Mouse (Mus musculus): Measurements from ENCODE around the gene Il5ra. TPM values are rescaled to one million over a fixed set of nuclear protein-coding genes. Genes with fewer than 3 reads are reported as not detected.

The Il5ra gene
- total and polyA plus RNA-seq, 3 experiments, result 0.10 TPM; not detected in 2

DNA sequence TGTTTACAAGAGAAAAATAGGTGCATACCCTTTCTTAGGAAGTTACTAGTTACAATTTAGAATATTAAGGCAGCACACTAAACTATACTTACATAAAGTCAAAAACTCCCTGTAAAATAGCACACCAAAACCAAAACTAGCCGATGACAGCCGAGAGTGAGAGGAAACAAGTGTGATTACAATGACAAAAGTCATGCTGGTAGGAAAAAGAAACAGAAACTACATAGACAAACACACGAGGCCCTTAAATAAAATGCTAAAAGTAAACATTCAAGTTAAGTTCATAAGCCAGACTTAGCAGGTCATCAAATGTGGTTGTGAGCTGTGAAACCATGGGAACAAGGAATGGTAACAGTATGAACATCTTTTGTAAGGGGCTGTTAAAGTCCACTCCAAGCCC, 38.3 kb upstream of the Il5ra start:
- H3K79me2 ChIP-seq (ENCODE audit: control insufficient read depth, insufficient read depth, low read length, poor library complexity), result no peaks in the 10 kb centered on the region
- TF ChIP-seq POLR2A (IDR thresholded peaks at IDR 0.05; ENCODE audit: control insufficient read depth in 1 of 2, insufficient read depth in 1 of 2, low read depth in 1 of 2, low read length in 2 of 2, poor library complexity in 1 of 2) (no peak), POLR2AphosphoS5 (IDR thresholded peaks at IDR 0.05; ENCODE audit: borderline replicate concordance, low read depth, low read length) (no peak), CHD2 (IDR thresholded peaks at IDR 0.05; ENCODE audit: low read length) (no peak), ETS1 (IDR thresholded peaks at IDR 0.05; ENCODE audit: low read depth, low read length) (no peak), SIN3A (IDR thresholded peaks at IDR 0.05; ENCODE audit: low read length) (no peak), GATA1 (IDR thresholded peaks at IDR 0.05; ENCODE audit: low read depth, low read length) (no peak), KAT2A (conservative IDR thresholded peaks at IDR 0.05; ENCODE audit: low read depth, low read length) (no peak), NELFE (IDR thresholded peaks at IDR 0.05; ENCODE audit: low read depth, low read length) (no peak), ZC3H11A (IDR thresholded peaks at IDR 0.05; ENCODE audit: low read depth, low read length) (no peak), EP300 (IDR thresholded peaks at IDR 0.05; ENCODE audit: low read depth in 1 of 2, low read length in 2 of 2) (no peak), USF2 (IDR thresholded peaks at IDR 0.05; ENCODE audit: borderline replicate concordance in 1 of 2, insufficient read depth in 1 of 2, low read depth in 1 of 2, low read length in 2 of 2) (no peak), E2F4 (IDR thresholded peaks at IDR 0.05; ENCODE audit: borderline replicate concordance, low read depth, low read length) (no peak), ZMIZ1 (IDR thresholded peaks at IDR 0.05; ENCODE audit: low read depth, low read length) (no peak), TBP (IDR thresholded peaks at IDR 0.05; ENCODE audit: low read depth, low read length) (no peak), MAX (IDR thresholded peaks at IDR 0.05; ENCODE audit: low read length) (no peak), ZNF384 (IDR thresholded peaks at IDR 0.05; ENCODE audit: low read depth, low read length) (no peak)
- H3K9me3 ChIP-seq (replicated peaks; ENCODE audit: insufficient read depth, low read length), result no peaks in the 10 kb centered on the region
- H3K36me3 ChIP-seq (ENCODE audit: control insufficient read depth in 1 of 2, insufficient read depth in 2 of 2, low read length in 2 of 2), result peaks cover 2 to 14% of the 10 kb centered on the region in 2 experiments; a peak in 3 of 4 replicates
- no peak overlapping the region for H3K9ac ChIP-seq (ENCODE audit: control insufficient read depth, low read depth, low read length, poor library complexity, severe bottlenecking)
- H3K27me3 ChIP-seq (ENCODE audit: control insufficient read depth in 1 of 2, insufficient read depth in 2 of 2, low read length in 2 of 2), result no peaks in the 10 kb centered on the region
- H3K27ac ChIP-seq (ENCODE audit: control insufficient read depth, low read depth, low read length), result no peak overlapping the region
- no peak overlapping the region for H3K4me3 ChIP-seq (ENCODE audit: control insufficient read depth in 1 of 2, insufficient read depth in 1 of 2, low read depth in 2 of 2, low read length in 2 of 2)
- no peak for DNase-seq (ENCODE audit: low read depth, low spot score)
- no peaks in the 10 kb centered on the region for H3K4me1 ChIP-seq (ENCODE audit: control insufficient read depth in 1 of 2, insufficient read depth in 2 of 2, low read length in 2 of 2)

DNA sequence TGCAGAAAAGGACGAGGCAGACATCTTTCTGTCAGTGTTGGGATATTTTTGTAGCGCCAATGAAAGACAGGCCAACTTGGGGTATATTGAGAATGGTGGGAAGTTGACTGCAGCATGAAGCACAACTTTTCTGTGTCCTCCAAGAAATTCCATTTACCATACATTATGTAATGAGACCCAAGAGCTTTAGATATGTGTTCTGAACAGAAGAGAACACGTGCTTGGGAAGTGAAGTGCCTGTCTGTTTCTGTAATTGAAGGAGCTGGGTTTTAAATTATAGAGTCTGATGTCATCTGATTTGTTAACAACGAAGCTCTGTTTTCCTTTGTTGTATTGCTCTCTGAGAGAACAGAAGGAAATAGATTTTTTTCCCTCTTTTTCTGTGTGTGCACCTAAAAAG, 21.2 kb upstream of the Il5ra start:
- H3K4me3 ChIP-seq (ENCODE audit: control insufficient read depth in 1 of 2, insufficient read depth in 1 of 2, low read depth in 2 of 2, low read length in 2 of 2), result peak overlapping the region; percentile 67 to 97
- H3K9ac ChIP-seq (ENCODE audit: control insufficient read depth, low read depth, low read length, poor library complexity, severe bottlenecking), result peak overlapping the region; percentile 98
- H3K27ac ChIP-seq (ENCODE audit: control insufficient read depth, low read depth, low read length), result no peak overlapping the region
- peaks cover 15 to 20% of the 10 kb centered on the region in 2 experiments for H3K36me3 ChIP-seq (ENCODE audit: control insufficient read depth in 1 of 2, insufficient read depth in 2 of 2, low read length in 2 of 2)
- no peak for DNase-seq (ENCODE audit: low read depth, low spot score)
- H3K9me3 ChIP-seq (replicated peaks; ENCODE audit: insufficient read depth, low read length), result no peaks in the 10 kb centered on the region
- TF ChIP-seq MAX (IDR thresholded peaks at IDR 0.05; ENCODE audit: low read length) (peak; percentile 69), HCFC1 (IDR thresholded peaks at IDR 0.05; ENCODE audit: low read depth, low read length) (no peak), RCOR1 (IDR thresholded peaks at IDR 0.05; ENCODE audit: low read depth, low read length) (no peak), CHD1 (IDR thresholded peaks at IDR 0.05; ENCODE audit: low read depth, low read length) (no peak), ZNF384 (IDR thresholded peaks at IDR 0.05; ENCODE audit: low read depth, low read length) (no peak), TCF12 (IDR thresholded peaks at IDR 0.05; ENCODE audit: low read depth, low read length) (no peak), NELFE (IDR thresholded peaks at IDR 0.05; ENCODE audit: low read depth, low read length) (no peak), MAZ (IDR thresholded peaks at IDR 0.05; ENCODE audit: low read depth, low read length) (no peak), POLR2A (IDR thresholded peaks at IDR 0.05; ENCODE audit: control insufficient read depth in 1 of 2, insufficient read depth in 1 of 2, low read depth in 1 of 2, low read length in 2 of 2, poor library complexity in 1 of 2) (no peak), POLR2AphosphoS2 (IDR thresholded peaks at IDR 0.05; ENCODE audit: low read length) (no peak), MYC (IDR thresholded peaks at IDR 0.05; ENCODE audit: low read depth, low read length) (peak; percentile 57; the same call in 1 of the 2 replicates)
- peaks cover 0 to 3% of the 10 kb centered on the region in 2 experiments; a peak in 1 of 4 replicates for H3K4me1 ChIP-seq (ENCODE audit: control insufficient read depth in 1 of 2, insufficient read depth in 2 of 2, low read length in 2 of 2)
- peaks cover 21% of the 10 kb centered on the region for H3K79me2 ChIP-seq (ENCODE audit: control insufficient read depth, insufficient read depth, low read length, poor library complexity)
- H3K27me3 ChIP-seq (ENCODE audit: control insufficient read depth in 1 of 2, insufficient read depth in 2 of 2, low read length in 2 of 2), result peaks cover 2 to 3% of the 10 kb centered on the region in 2 experiments
